Mouse (Mus musculus) embryonic fibroblast, embryonic 13.5 days (primary cell): ENCODE measurements around the gene Cwc22.

Source experiments
- CTCF ChIP-seq: IDR thresholded peaks from 2 replicates; pipeline ENCODE4 v1.5.1; 2011; ENCODE audit warnings: mild to moderate bottlenecking, control low read depth, low read length, moderate library complexity, borderline replicate concordance; ENCODE audit not compliant: insufficient read depth
- POLR2A ChIP-seq: IDR thresholded peaks from 2 replicates; pipeline ENCODE4 v1.6.1; 2011; ENCODE audit warnings: low read depth, mild to moderate bottlenecking, control low read depth, low read length, moderate library complexity

GRCm38 (mm10) chr2:77980696-77981095 is 34.5 kb upstream of the Cwc22 start:
- TF ChIP-seq CTCF (no peak), POLR2A (no peak)
